Mouse (Mus musculus) neutrophil, adult 5-6 weeks (primary cell): ENCODE data around the gene Nek9. TPM values are rescaled to one million over a fixed set of nuclear protein-coding genes. Genes with fewer than 3 reads are reported as not detected.
A peak's percentile ranks its signal among the peaks of the same experiment; 100 is the strongest.

Experiments used
- ATAC-seq: fragments of 151-379, 151-347 bp; 2 replicates; pipeline ENCODE4 v1.8.0; 2017; ENCODE audit warnings: mild to moderate bottlenecking, moderate TSS enrichment; ENCODE audit not compliant: insufficient number of reproducible peaks, poor library complexity, low FRiP score, severe bottlenecking; ENCODE audit errors: extremely low read depth
- total RNA-seq: library from RNA; stranded (forward); fragments of 200-1000 nt; gene quantifications from 2 replicates; pipeline ENCODE4 v1.2.3, GENCODE M21; 2017

The Nek9 gene
- total RNA-seq, 1 experiment from 2014 or later: 47.6 TPM

GRCm38 (mm10) chr12:85350407-85351232, 11.5 kb upstream of the Nek9 start:
- ATAC-seq: no peak

DNA sequence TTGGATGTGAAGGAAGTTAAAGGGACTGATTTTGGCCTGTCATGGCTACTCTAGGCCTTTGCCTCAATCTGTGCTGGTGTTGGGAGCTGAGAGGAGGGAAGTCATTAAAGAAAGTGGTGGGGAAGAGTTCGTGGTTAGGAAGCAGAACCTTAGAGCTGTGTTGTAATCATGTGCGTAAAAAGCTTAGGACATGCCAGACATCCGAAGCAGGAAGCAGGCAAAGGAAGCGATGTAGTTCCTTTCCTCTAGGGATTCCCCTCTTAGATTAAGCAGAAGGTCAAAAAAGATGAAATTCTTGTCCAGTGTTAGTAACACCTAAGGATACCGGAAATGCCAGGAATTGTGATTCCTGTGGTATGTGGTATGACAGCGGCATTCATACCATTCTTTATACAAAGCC, 9.2 kb upstream of the Nek9 start:
- ATAC-seq: peak; percentile 67

- ATAC-seq: no peak
These were observed 8.0 kb upstream of the Nek9 start for GRCm38 (mm10) chr12:85347196-85347595.

DNA sequence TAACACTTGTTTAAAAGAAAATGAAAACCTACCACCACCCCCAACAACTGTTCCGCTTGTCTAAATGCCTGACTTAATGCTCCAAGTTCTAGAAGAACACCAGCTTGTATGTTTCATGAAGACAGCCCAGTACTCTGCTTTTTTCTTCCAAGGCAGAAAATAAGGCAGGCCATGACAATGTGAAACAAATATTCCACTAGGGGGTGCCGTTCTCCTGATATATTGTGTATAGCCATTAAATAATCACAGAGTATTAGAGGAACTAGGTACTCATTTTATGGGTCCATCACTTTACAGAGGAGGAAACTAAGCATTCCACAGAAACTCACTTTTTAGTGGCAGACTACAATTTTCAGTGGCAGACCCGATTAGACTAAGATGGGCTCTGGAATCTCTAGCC, 7.2 kb upstream of the Nek9 start:
- ATAC-seq: peak; percentile 68

DNA sequence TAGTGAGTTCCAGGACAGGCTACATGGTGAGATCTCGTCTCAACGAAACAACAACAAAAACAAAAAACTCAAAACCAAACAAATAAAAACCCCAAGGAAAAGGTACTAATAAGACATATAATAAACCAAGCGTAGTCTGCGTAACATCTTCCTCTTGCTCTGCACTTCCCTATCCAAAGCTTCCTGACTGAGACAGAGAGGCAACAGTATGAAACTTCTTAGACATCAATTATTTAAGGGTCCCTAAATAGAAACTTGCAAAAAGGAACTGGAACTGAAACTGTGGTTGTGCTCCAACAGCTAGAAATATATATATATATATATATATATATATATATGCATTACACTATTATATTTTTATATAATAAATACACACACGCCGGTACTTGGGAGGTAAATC, 6.4 kb upstream of the Nek9 start:
- no peak for ATAC-seq

DNA sequence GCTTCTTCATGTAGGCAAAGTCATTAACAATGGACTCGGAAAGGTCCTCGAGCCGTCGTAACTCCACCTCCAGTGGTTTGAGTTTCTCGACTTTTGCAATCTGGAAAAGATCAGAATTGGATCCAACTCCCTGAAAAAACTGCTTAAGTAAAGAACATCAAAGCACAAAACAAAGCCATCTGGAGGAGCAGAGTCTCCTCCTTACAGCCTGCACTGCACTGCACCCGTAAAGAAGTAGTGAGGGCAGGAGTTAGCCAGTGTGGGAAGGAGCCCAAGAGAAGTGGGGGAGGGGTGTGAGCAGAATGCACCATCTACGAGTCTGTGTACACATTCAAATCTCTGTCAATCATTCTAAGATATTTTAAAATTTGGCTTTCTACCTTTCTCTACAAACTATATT, 5.1 kb upstream of the Nek9 start:
- ATAC-seq: no peak

DNA sequence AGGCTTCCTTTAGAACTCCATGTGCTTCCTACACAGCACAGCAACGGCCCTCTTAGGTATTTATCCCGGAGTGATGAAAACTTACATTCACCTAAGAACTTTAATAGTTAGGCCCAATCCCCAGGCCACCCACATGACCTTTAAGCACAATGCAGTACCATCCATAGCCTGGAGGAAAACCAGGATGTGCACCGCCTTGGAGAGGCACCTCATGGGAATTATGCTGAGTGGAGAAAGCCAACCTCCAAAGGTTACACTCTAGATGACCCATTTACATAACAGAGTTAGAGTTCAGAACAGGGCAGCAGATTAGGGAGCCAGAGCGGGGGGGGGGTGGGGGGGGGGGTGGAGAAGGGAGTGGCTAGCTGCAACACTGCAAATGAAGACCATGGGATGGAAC, 3.1 kb upstream of the Nek9 start:
- no peak for ATAC-seq

DNA sequence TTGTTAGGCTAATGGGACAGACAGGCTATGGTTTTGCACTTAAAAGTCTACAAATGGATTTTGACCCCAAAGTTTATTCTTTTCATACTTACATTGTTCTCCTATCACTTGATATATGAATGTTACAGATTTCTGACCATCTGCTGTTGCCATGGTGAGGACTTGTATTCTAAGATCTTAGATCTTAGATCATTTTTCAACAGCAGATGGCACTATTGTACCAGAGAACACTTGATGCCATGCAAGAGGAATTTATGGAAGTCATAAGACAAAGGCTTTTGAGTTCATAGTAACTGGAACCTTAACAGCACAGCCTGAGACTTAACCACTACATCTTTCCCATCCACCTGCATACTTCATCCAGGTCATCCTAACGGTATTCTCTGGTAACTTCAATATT, 2.0 kb upstream of the Nek9 start:
- ATAC-seq: peak; percentile 42; the same call in 1 of the 2 replicates

GRCm38 (mm10) chr12:85339947-85340346, 785 bp upstream of the Nek9 start:
- ATAC-seq: peak; percentile 62

- no peak for ATAC-seq
These were observed 347 bp downstream of the Nek9 start for GRCm38 (mm10) chr12:85338815-85339214.

- no peak for ATAC-seq
These were observed 1.4 kb downstream of the Nek9 start for GRCm38 (mm10) chr12:85337567-85338311.

- ATAC-seq: peak; percentile 26; the same call in 1 of the 2 replicates
These were observed 9.0 kb downstream of the Nek9 start for GRCm38 (mm10) chr12:85330153-85330552.

DNA sequence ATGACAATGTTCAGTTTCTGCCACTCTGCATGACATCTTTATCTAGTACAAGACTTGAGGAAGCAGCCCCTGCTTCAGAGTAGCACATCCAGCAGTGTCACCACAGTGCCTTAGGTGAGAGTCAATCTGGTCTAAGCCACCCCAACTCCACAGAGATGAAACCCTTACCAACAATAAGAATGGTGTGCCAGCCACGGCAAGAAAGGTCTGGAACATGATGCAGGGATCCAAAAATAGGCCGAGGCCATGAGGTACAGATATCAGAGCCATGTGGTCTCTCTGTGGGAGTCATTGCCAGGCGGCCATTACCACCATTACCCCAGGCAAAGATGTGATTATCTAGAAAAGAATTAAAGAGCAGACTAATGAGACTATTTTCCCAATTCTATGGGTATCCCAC, 30.5 kb downstream of the Nek9 start:
- ATAC-seq: no peak

DNA sequence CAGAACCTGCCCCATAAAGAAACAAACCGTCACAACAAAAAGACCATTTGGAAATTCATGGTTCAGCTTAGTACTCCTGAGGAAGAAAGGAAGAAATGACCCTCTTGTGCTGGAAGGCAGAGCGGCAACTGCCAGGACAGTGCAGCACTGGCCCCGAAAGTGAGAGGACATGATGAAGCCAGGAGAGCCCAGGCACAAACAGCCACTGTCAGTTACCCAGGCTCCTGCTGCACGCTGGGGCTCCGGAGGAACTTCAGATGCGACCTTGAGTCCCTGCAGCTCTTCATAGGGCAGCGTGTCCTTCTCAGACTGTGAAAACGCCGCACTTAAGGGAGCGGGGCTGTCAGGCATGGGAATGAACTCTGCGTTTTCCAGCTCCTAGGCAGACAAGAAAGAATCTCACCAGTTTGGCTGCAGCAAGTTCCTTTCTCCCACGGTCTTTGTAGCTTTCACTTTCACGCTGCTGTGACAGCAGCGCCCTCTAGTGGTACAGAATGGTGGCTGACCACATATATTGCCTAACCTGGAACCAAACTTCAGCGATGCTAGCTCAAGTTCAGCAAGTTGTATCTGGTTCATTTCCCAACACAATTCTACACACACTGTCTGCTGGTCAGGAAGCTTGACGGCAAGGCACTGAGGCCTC, 33.8 kb downstream of the Nek9 start:
- peak; percentile 82 for ATAC-seq

- peak; percentile 49 for ATAC-seq
These were observed 34.4 kb downstream of the Nek9 start for GRCm38 (mm10) chr12:85304725-85305124.

GRCm38 (mm10) chr12:85303256-85303655, 35.9 kb downstream of the Nek9 start:
- no peak for ATAC-seq

- ATAC-seq: no peak
These were observed 40.4 kb downstream of the Nek9 start for GRCm38 (mm10) chr12:85298835-85299180.

DNA sequence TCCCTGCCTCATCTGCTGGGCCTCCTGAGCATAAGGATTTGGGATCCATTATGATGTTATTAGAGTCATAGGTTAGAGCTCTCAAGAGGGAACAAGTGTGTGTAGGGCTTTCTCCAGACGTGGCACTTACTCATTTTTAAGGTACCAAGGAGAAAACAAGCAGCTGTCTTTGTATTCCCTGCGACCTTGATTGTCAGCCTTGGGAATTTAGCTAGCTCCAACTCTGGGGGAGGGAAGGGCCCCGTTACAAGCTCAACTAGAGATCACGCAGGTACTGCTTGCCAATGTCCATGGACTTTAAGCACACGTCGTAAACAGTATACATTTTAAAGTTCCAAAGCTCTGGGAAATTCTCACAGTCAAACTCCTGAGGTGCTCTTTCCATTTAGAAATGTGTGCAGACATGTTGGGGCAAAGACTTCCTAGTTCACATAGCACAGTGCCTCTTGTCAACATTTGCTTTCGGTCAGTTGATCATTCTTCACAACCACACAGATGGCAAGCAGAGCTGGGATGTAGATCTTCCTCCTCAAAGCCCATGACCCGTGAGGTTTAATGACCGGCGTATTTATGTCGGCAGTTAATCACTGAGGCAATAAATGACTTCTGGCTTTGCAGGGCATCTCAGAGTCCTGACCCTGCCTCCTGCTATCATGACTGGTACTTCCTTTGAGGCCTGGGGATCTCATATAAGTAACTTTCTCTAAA, 40.9 kb downstream of the Nek9 start:
- no peak for ATAC-seq

- ATAC-seq: no peak
These were observed 41.7 kb downstream of the Nek9 start for GRCm38 (mm10) chr12:85297345-85297997.
